Mouse (Mus musculus) midbrain, embryonic 13.5 days (tissue): ENCODE measurements around the gene Il20ra. TPM values are rescaled to one million over a fixed set of nuclear protein-coding genes. Genes with fewer than 3 reads are reported as not detected.

Experiments
- ATAC-seq: fragments of 200-750 bp; cut with Nextera tagmentation; 2 replicates; pipeline ENCODE4 v1.8.0; 2017; ENCODE audit warnings: mild to moderate bottlenecking, moderate TSS enrichment, moderate library complexity
- H3K27ac ChIP-seq: fragments of 300-500 bp; sonication (generic); 2 replicates; pipeline ENCODE4 v1.5.1; 2015; ENCODE audit warnings: inconsistent platforms, mild to moderate bottlenecking, moderate library complexity
- H3K27me3 ChIP-seq: fragments of 300-500 bp; sonication (generic); 2 replicates; pipeline ENCODE4 v1.6.1; 2015; ENCODE audit warnings: mild to moderate bottlenecking, inconsistent platforms
- H3K36me3 ChIP-seq: fragments of 300-500 bp; sonication (generic); 2 replicates; pipeline ENCODE4 v1.6.1; 2015; ENCODE audit warnings: mild to moderate bottlenecking, inconsistent platforms
- H3K4me1 ChIP-seq: fragments of 300-500 bp; sonication (generic); replicated peaks from 2 replicates; pipeline ENCODE4 v1.6.1; 2015; ENCODE audit warnings: inconsistent platforms
- H3K4me2 ChIP-seq: fragments of 300-500 bp; sonication (generic); replicated peaks from 2 replicates; pipeline ENCODE4 v1.6.1; 2015; ENCODE audit warnings: moderate library complexity, mild to moderate bottlenecking, inconsistent platforms
- H3K4me3 ChIP-seq: fragments of 300-500 bp; sonication (generic); replicated peaks from 2 replicates; pipeline ENCODE4 v1.5.1; 2015; ENCODE audit warnings: mild to moderate bottlenecking, inconsistent platforms
- H3K9ac ChIP-seq: fragments of 300-500 bp; sonication (generic); replicated peaks from 2 replicates; pipeline ENCODE4 v1.6.1; 2015; ENCODE audit warnings: mild to moderate bottlenecking, inconsistent platforms
- H3K9me3 ChIP-seq: fragments of 300-500 bp; sonication (generic); 2 replicates; pipeline ENCODE4 v1.6.1; 2016; ENCODE audit warnings: mild to moderate bottlenecking, inconsistent platforms
- WGBS: fragments of 180-500 bp; shearing (Covaris S2); methylation state at CpG from one replicate; pipeline ENCODE4 v1.1.7; 2015; 5-methylcytosine and 5-hydroxymethylcytosine counted together
- polyA plus RNA-seq: library from polyadenylated mRNA; unstranded; fragments of >200 nt; fragmentation: Nextera tagmentation; extraction: Ambion mirVana; gene quantifications from 2 replicates; pipeline ENCODE4 v1.2.1, GENCODE M21; 2015

Gene Il20ra
- polyA plus RNA-seq, 1 experiment from 2014 or later, result 0.07 TPM

- no peaks in the 10 kb centered on the region for H3K36me3 ChIP-seq
- no peak overlapping the region for H3K4me3 ChIP-seq
- WGBS, result 89% methylated on average over 5 of the region's 5 CpGs
- no peaks in the 10 kb centered on the region for H3K9me3 ChIP-seq
- no peaks in the 10 kb centered on the region for H3K4me1 ChIP-seq
- H3K27ac ChIP-seq, result no peak overlapping the region
- H3K4me2 ChIP-seq, result no peak overlapping the region
- ATAC-seq, result no peak
- no peaks in the 10 kb centered on the region for H3K27me3 ChIP-seq
- no peak overlapping the region for H3K9ac ChIP-seq
Observed at GRCm38 (mm10) chr10:19781365-19781764, 69.0 kb downstream of the Il20ra start.

- no peaks in the 10 kb centered on the region for H3K9me3 ChIP-seq
- no peak overlapping the region for H3K4me3 ChIP-seq
- no peak overlapping the region for H3K27ac ChIP-seq
- no peaks in the 10 kb centered on the region for H3K4me1 ChIP-seq
- no peak overlapping the region for H3K9ac ChIP-seq
- WGBS, result 84% methylated on average over 8 of the region's 8 CpGs
- ATAC-seq, result no peak
- no peak overlapping the region for H3K4me2 ChIP-seq
- H3K27me3 ChIP-seq, result no peaks in the 10 kb centered on the region
- H3K36me3 ChIP-seq, result no peaks in the 10 kb centered on the region
Observed at GRCm38 (mm10) chr10:19794996-19795395, 82.6 kb downstream of the Il20ra start.

- Histone ChIP-seq H3K4me3 (no peak overlapping the region), H3K9me3 (no peaks in the 10 kb centered on the region), H3K4me1 (no peaks in the 10 kb centered on the region), H3K4me2 (no peak overlapping the region), H3K27me3 (no peaks in the 10 kb centered on the region), H3K27ac (no peak overlapping the region), H3K36me3 (no peaks in the 10 kb centered on the region), H3K9ac (no peak overlapping the region)
- no peak for ATAC-seq
- 83% methylated on average over 7 of the region's 7 CpGs for WGBS
Observed at GRCm38 (mm10) chr10:19802958-19803357, 90.6 kb downstream of the Il20ra start.

GRCm38 (mm10) chr10:19804763-19805162 is 92.4 kb downstream of the Il20ra start:
- H3K27ac ChIP-seq, result no peak overlapping the region
- no peaks in the 10 kb centered on the region for H3K27me3 ChIP-seq
- H3K36me3 ChIP-seq, result no peaks in the 10 kb centered on the region
- H3K4me1 ChIP-seq, result no peaks in the 10 kb centered on the region
- no peak overlapping the region for H3K9ac ChIP-seq
- 88% methylated on average over 7 of the region's 7 CpGs for WGBS
- H3K4me2 ChIP-seq, result no peak overlapping the region
- no peak overlapping the region for H3K4me3 ChIP-seq
- no peak for ATAC-seq
- H3K9me3 ChIP-seq, result no peaks in the 10 kb centered on the region

Other genes with a start within 250 kb of the Il20ra start
- 19.0 and 20.3 TPM in 2 replicates for gene Ifngr1, start 120.6 kb upstream of the Il20ra start, polyA plus RNA-seq
- gene Il22ra2, start 90.6 kb upstream of the Il20ra start, polyA plus RNA-seq, result not detected in 2 replicates
- gene Slc35d3, start 138.9 kb downstream of the Il20ra start, polyA plus RNA-seq, result 1.3 and 2.5 TPM in 2 replicates
- gene Pex7, start 195.1 kb downstream of the Il20ra start, polyA plus RNA-seq, result 24.8 and 26.4 TPM in 2 replicates
- gene Map3k5, start 221.9 kb downstream of the Il20ra start, polyA plus RNA-seq, result 0.50 and 0.68 TPM in 2 replicates